Mouse (Mus musculus) MEL (cell line): ENCODE results near the gene Slc30a10. TPM values are rescaled to one million over a fixed set of nuclear protein-coding genes. Genes with fewer than 3 reads are reported as not detected.
A peak's percentile ranks its signal among the peaks of the same experiment; 100 is the strongest.

Source experiments
- DNase-seq: peaks from one replicate; pipeline ENCODE4 v3.0.0; 2011; ENCODE audit warnings: low read depth, low spot score
- H3K27ac ChIP-seq: 2 replicates; pipeline ENCODE4 v1.5.1; 2012; ENCODE audit warnings: low read depth, mild to moderate bottlenecking, control low read depth, low read length, moderate library complexity; ENCODE audit not compliant: control insufficient read depth
- H3K27me3 ChIP-seq, 2 experiments: fragments of 150-350 bp in 1 of 2; sonication (generic) in 1 of 2; 2 replicates each; pipeline ENCODE4 v1.6.1; 2012; ENCODE audit warnings: low read length in 2 of 2, mild to moderate bottlenecking in 2 of 2, improper control_type of control experiment in 1 of 2, moderate library complexity in 1 of 2; ENCODE audit not compliant: insufficient read depth in 2 of 2, control insufficient read depth in 1 of 2
- H3K36me3 ChIP-seq, 2 experiments: 2 replicates each; pipeline ENCODE4 v1.6.1; 2012 to 2014; ENCODE audit warnings: low read length in 2 of 2, improper control_type of control experiment in 1 of 2, inconsistent platforms in 1 of 2, mild to moderate bottlenecking in 1 of 2; ENCODE audit not compliant: insufficient read depth in 2 of 2, control insufficient read depth in 1 of 2
- H3K4me1 ChIP-seq, 2 experiments: fragments of 150-350 bp in 1 of 2; sonication (generic) in 1 of 2; 2 replicates each; pipeline ENCODE4 v1.6.1; 2012; ENCODE audit warnings: low read length in 2 of 2, improper control_type of control experiment in 1 of 2, mild to moderate bottlenecking in 1 of 2; ENCODE audit not compliant: insufficient read depth in 2 of 2, control insufficient read depth in 1 of 2
- H3K4me3 ChIP-seq, 2 experiments: fragments of 150-350 bp in 1 of 2; sonication (generic) in 1 of 2; 2 replicates each; pipeline ENCODE4 v1.5.1; 2012; ENCODE audit warnings: low read depth in 2 of 2, low read length in 2 of 2, mild to moderate bottlenecking in 2 of 2, moderate library complexity in 2 of 2, control low read depth in 1 of 2, improper control_type of control experiment in 1 of 2; ENCODE audit not compliant: control insufficient read depth in 1 of 2, insufficient read depth in 1 of 2
- H3K79me2 ChIP-seq: 2 replicates; pipeline ENCODE4 v1.6.1; 2012; ENCODE audit warnings: mild to moderate bottlenecking, low read length, moderate library complexity; ENCODE audit not compliant: control insufficient read depth, poor library complexity, insufficient read depth
- H3K9ac ChIP-seq: 2 replicates; pipeline ENCODE4 v1.6.1; 2012; ENCODE audit warnings: low read depth, mild to moderate bottlenecking, control low read depth, low read length, moderate library complexity; ENCODE audit not compliant: control insufficient read depth, poor library complexity, severe bottlenecking
- H3K9me3 ChIP-seq: fragments of 150-350 bp; sonication (generic); replicated peaks from 2 replicates; pipeline ENCODE4 v1.6.1; 2012; ENCODE audit warnings: mild to moderate bottlenecking, low read length, improper control_type of control experiment, moderate library complexity; ENCODE audit not compliant: insufficient read depth
- CHD1 ChIP-seq: IDR thresholded peaks from 2 replicates; pipeline ENCODE4 v1.6.1; 2012; ENCODE audit warnings: low read depth, mild to moderate bottlenecking, inconsistent platforms, low read length, improper control_type of control experiment
- E2F4 ChIP-seq: IDR thresholded peaks from 2 replicates; pipeline ENCODE4 v1.6.1; 2011; ENCODE audit warnings: low read depth, low read length, improper control_type of control experiment, borderline replicate concordance
- JUND ChIP-seq: IDR thresholded peaks from 2 replicates; pipeline ENCODE4 v1.6.1; 2011; ENCODE audit warnings: low read depth, mild to moderate bottlenecking, improper control_type of control experiment, low read length
- MAFK ChIP-seq: IDR thresholded peaks from 2 replicates; pipeline ENCODE4 v1.6.1; 2011; ENCODE audit warnings: low read depth, mild to moderate bottlenecking, low read length, improper control_type of control experiment, borderline replicate concordance
- MAX ChIP-seq: IDR thresholded peaks from 2 replicates; pipeline ENCODE4 v1.6.1; 2011; ENCODE audit warnings: low read length, improper control_type of control experiment
- MYB ChIP-seq: IDR thresholded peaks from 2 replicates; pipeline ENCODE4 v1.6.1; 2011; ENCODE audit warnings: mild to moderate bottlenecking, low read depth, low read length, improper control_type of control experiment
- NELFE ChIP-seq: IDR thresholded peaks from 2 replicates; pipeline ENCODE4 v1.6.1; 2011; ENCODE audit warnings: low read depth, low read length, improper control_type of control experiment
- NRF1 ChIP-seq: IDR thresholded peaks from 2 replicates; pipeline ENCODE4 v1.6.1; 2014; ENCODE audit warnings: low read depth, mild to moderate bottlenecking, inconsistent platforms, low read length, improper control_type of control experiment, moderate library complexity; ENCODE audit not compliant: poor library complexity, insufficient read depth, severe bottlenecking
- POLR2A ChIP-seq, 2 experiments: IDR thresholded peaks; 2 replicates each; pipeline ENCODE4 v1.6.1; 2011 to 2012; ENCODE audit warnings: low read length in 2 of 2, mild to moderate bottlenecking in 2 of 2, control low read depth in 1 of 2, improper control_type of control experiment in 1 of 2, low read depth in 1 of 2, moderate library complexity in 1 of 2; ENCODE audit not compliant: control insufficient read depth in 1 of 2, insufficient read depth in 1 of 2, poor library complexity in 1 of 2
- POLR2AphosphoS2 ChIP-seq: IDR thresholded peaks from 2 replicates; pipeline ENCODE4 v1.6.1; 2011; ENCODE audit warnings: low read length, improper control_type of control experiment
- POLR2AphosphoS5 ChIP-seq: IDR thresholded peaks from 2 replicates; pipeline ENCODE4 v1.6.1; 2012; ENCODE audit warnings: low read depth, borderline replicate concordance, mild to moderate bottlenecking, inconsistent platforms, low read length, moderate library complexity, mixed read lengths
- RAD21 ChIP-seq: IDR thresholded peaks from 2 replicates; pipeline ENCODE4 v1.6.1; 2011; ENCODE audit warnings: mild to moderate bottlenecking, low read depth, low read length, improper control_type of control experiment
- SMC3 ChIP-seq: IDR thresholded peaks from 2 replicates; pipeline ENCODE4 v1.6.1; 2011; ENCODE audit warnings: low read depth, low read length, improper control_type of control experiment
- TAL1 ChIP-seq: IDR thresholded peaks from 2 replicates; pipeline ENCODE4 v1.6.1; 2012; ENCODE audit warnings: mild to moderate bottlenecking, inconsistent platforms, low read length, moderate library complexity, mixed read lengths
- TBP ChIP-seq: IDR thresholded peaks from 2 replicates; pipeline ENCODE4 v1.8.0; 2011; ENCODE audit warnings: low read depth, low read length, improper control_type of control experiment
- TCF12 ChIP-seq: IDR thresholded peaks from 2 replicates; pipeline ENCODE4 v1.6.1; 2014; ENCODE audit warnings: low read depth, mild to moderate bottlenecking, inconsistent platforms, low read length, improper control_type of control experiment, moderate library complexity
- USF1 ChIP-seq: IDR thresholded peaks from 2 replicates; pipeline ENCODE4 v1.6.1; 2014; ENCODE audit warnings: low read depth, mild to moderate bottlenecking, inconsistent platforms, low read length, improper control_type of control experiment, moderate library complexity
- ZMIZ1 ChIP-seq: IDR thresholded peaks from 2 replicates; pipeline ENCODE4 v1.6.1; 2012; ENCODE audit warnings: low read depth, mild to moderate bottlenecking, inconsistent platforms, low read length, improper control_type of control experiment, moderate library complexity
- polyA plus RNA-seq, 2 experiments: library from polyadenylated mRNA; stranded (reverse) in 1 of 2; unstranded in 1 of 2; fragments of >175 nt in 1 of 2; fragments of >200 nt in 1 of 2; gene quantifications; 2 replicates each; pipeline versions ENCODE4 v1.2.1 to v1.2.4; 2012; ENCODE audit warnings: low replicate concordance in 2 of 2, low read depth in 1 of 2; ENCODE audit not compliant: insufficient read length in 2 of 2, insufficient read depth in 1 of 2, missing spikeins in 1 of 2
- total RNA-seq: library from RNA; depleted of rRNA; stranded (reverse); fragments of 300-350 nt; gene quantifications from 2 replicates; pipeline ENCODE4 v1.2.3, GENCODE M21; 2012

Slc30a10 gene
- total and polyA plus RNA-seq, 3 experiments: 2.1 to 7.9 TPM; not detected in 1

DNA sequence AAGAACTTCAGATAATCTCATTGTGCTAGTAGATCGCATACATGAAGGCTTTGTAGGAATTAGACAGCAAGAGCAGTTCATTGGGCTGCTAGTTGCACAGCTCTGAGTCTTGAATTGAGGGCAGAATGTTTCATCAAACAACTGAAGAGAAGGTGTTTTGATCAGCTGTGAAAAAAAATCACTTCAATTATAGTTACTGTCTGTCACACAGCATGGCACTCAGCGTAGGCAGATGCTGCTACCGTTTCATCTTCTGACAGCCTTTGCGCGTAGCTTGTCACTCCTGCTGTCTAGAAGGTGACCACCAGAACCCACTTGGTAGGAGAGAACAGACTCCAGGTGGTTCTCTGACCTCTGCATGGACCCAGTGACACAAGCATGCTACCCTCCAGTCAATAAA is 24.2 kb upstream of the Slc30a10 start:
- no peaks in the 10 kb centered on the region for H3K27me3 ChIP-seq
- H3K9ac ChIP-seq: no peak overlapping the region
- peaks cover 4% of the 10 kb centered on the region in 2 experiments; a peak in 2 of 4 replicates for H3K4me1 ChIP-seq
- H3K9me3 ChIP-seq: no peaks in the 10 kb centered on the region
- H3K36me3 ChIP-seq: peaks cover 10 to 17% of the 10 kb centered on the region in 2 experiments
- peak; percentile 58 for TF ChIP-seq POLR2AphosphoS2
- no peak for TF ChIP-seq ZMIZ1
- no peaks in the 10 kb centered on the region for H3K79me2 ChIP-seq
- no peak for DNase-seq
- no peak overlapping the region for H3K27ac ChIP-seq
- H3K4me3 ChIP-seq: no peak overlapping the region

DNA sequence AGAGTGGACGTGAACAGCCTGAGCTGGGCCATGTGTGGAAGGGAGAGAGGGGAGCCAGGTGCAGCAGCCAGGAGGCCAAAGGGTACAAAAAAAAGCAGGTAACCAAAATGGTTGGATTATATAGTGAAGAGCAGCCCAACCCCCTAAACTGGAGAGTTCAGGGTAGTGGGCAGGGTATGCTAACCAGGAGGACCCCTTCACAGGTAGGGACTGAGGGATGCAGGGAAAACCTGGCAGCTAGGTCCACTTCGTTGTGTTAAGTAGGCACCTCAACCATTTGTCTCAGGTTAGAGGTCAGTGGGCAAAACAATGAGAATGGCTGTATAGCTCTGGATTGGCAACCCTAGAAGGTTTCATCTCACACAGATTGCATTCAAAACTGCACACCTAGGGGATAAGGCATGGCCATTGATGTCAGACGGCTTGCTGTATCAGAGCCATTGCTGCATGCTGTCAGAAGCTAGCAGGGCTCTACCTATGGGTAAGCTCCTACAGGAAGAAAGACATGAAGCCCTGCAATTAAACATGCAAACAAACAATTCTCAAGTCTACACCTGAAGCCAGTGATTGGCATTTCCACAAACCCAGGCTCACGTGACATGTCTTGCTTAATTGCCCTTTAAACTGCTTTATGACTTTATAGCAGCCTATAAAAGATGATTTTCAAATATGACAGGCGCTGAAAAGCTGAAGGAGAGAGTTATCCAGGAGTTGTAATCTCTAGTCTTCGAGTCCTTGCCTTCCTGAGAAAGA is 23.2 kb upstream of the Slc30a10 start:
- Histone ChIP-seq H3K9me3 (no peaks in the 10 kb centered on the region), H3K4me1 (peaks cover 4% of the 10 kb centered on the region in 2 experiments; a peak in 2 of 4 replicates), H3K36me3 (peaks cover 10 to 11% of the 10 kb centered on the region in 2 experiments), H3K4me3 (no peak overlapping the region), H3K79me2 (no peaks in the 10 kb centered on the region), H3K27ac (no peak overlapping the region), H3K27me3 (no peaks in the 10 kb centered on the region), H3K9ac (no peak overlapping the region)
- TF ChIP-seq TBP (no peak), JUND (no peak), NELFE (no peak), MYB (no peak), ZMIZ1 (no peak), RAD21 (no peak), MAFK (no peak), SMC3 (no peak), CHD1 (no peak), POLR2AphosphoS5 (no peak), E2F4 (no peak), USF1 (no peak), TAL1 (no peak), NRF1 (no peak), TCF12 (no peak), POLR2A (IDR thresholded peaks at IDR 0.05; ENCODE audit: control insufficient read depth in 1 of 2, insufficient read depth in 1 of 2, low read depth in 1 of 2, low read length in 2 of 2, poor library complexity in 1 of 2) (no peak), MAX (no peak)
- no peak for DNase-seq
